Mouse (Mus musculus) adrenal gland, adult (tissue): ENCODE measurements around the gene Lurap1l.

Source experiments
- DNase-seq, 2 experiments: peaks; one replicate each; pipeline ENCODE4 v3.0.0; 2022 to 2023; ENCODE audit warnings: low spot score in 1 of 2; ENCODE audit not compliant: inconsistent age in 2 of 2

Lurap1l gene

DNA sequence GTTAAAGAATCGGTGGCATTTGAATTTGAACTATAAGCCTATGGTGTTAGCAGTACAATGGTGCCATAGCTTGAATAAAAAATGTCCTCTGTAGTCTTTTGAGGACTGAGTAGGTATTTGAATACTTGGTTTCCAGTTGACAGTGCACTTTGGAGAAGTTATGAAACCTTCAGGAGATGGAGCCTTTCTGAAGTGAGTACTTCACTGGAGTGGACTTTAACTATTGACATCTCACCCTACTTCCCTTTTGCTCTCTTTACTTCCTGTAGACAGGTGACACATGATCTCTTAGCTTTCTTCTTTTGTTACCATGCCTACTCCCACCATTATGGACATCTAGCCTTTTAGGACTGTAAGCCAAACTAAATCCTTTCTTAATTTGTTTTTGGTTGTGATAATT is 80.4 kb downstream of the Lurap1l start:
- no peak for DNase-seq

DNA sequence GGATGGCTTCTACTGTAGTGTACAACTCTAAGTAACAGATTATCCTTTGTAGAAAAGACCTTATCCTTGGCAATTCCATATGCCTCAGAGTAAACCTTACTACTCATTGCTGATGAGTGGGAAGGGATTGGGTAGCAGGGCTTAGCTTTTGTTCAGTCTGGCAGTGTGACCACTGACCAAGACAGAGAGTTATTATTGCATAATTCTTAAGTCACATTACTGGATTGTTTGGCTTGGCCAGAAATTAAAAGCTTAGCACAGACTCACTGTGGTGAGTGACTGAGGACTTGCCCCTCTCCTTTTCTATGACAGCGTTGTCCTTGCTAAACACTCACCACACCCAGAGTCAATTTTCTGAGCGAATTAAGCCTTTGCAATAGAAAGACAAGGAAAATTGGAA is 93.1 kb downstream of the Lurap1l start:
- DNase-seq = peak in 1 of 2 experiments; percentile 57
